Mouse (Mus musculus): ENCODE results near the gene Gimap5. TPM values are rescaled to one million over a fixed set of nuclear protein-coding genes. Genes with fewer than 3 reads are reported as not detected.
A peak's percentile ranks its signal among the peaks of the same experiment; 100 is the strongest.

Gene Gimap5
- total RNA-seq (2021): 10.5 and 16.2 TPM in 2 replicates
- long read RNA-seq, partial matches to known transcripts: 0 of 9 reads
- long read RNA-seq, other reads (novel, unspliced or antisense): 4 of 9 reads

DNA sequence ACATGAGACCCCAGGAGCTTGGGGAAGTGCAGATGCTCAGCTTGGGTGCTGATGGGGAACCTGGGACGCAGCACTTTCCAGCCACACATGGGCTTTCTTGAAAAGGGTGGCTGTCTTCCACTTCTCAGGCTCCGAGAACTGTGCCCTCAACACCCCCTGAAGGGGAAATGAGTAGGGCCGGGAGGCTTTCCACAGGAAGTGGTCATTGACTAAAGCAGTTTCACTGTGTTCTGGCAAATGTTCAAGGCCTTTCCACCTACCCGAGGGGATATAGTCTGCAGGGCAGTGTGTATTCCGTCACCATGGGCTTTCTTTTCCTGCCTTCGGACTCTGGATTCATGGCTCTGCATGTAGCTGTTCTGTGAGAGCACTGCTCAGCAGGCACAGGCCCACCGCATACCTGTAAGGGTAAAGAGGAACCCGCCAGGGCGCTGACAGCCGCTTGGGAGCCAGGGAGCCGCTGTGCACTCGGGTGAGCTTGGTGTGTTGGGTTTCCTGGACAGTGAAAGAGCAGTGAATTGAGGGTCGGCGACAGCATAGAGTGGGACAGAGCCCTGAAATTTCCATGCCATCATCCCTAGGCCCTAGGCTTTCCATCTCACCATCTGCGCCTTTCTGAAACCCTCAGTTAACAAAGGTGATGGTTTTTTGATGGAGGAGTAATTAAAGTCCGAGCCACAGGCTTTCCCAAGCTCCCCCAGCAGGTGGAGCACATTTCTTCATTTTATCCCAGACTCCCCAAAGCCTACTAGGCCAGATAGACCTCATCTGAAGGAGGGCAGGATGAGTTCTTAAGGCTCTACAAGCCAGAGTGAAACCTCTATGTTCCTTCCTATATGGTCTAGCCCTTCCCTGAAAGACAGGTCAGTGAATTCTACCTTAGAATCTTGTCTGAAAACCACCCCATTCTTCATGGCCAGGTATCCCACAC, at the start of gene Gimap5:
Gimap5 (plus strand) TSS at position 239 of the 931 bp plus-strand sequence.
- peak; percentile 28 for DNase-seq

DNA sequence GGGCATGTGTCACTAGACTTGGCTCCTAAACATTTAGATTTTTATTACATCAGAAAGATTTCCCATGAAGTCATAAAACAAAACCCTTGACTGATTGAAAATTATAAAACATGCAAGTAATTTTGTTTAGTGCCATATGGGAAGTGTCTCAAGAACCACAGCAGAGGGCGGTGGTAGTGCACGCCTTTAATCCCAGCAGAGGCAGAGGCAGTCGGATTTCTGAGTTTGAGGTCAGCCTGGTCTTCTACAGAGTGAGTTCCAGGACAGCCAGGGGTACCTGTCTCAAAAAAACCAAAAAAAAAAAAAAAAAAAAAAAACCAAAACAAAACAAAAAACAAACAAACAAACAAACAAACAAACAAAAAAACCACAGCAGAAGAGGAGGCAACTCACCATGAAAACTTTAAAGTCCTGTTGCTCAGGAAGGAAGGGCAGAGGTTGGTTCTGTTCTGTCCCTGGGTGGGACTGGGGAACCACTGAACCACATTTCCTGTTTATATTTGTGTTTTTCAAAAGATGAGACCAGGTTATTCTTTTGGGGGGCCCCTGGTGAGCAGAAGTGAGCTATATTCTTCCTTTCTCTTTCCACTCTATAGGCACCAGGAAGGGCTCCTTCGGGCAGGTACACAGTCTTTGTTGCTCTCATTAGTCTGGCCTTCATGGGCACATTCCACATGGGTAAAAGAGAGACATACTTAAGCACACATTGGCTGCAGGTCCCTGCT, 49.0 kb upstream of the Gimap5 start:
- no peak for DNase-seq

DNA sequence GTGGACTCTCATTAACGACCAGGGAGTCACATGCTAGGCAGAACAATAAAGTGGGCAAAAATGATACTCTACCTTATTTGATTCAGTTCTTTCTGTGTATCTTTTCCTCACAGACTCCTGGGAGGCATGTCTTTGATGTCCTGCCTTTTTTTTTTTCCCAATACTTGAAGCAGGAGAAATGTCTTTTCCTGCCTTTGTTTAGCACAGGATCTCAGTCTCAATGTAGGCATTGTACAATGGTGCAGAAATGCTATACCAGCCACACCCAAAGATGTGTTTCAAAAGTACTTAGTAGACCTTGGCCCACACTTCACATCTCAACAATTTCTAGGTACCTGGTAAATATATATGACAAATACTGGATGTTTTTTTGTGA, 48.5 kb upstream of the Gimap5 start:
- no peak for DNase-seq

DNA sequence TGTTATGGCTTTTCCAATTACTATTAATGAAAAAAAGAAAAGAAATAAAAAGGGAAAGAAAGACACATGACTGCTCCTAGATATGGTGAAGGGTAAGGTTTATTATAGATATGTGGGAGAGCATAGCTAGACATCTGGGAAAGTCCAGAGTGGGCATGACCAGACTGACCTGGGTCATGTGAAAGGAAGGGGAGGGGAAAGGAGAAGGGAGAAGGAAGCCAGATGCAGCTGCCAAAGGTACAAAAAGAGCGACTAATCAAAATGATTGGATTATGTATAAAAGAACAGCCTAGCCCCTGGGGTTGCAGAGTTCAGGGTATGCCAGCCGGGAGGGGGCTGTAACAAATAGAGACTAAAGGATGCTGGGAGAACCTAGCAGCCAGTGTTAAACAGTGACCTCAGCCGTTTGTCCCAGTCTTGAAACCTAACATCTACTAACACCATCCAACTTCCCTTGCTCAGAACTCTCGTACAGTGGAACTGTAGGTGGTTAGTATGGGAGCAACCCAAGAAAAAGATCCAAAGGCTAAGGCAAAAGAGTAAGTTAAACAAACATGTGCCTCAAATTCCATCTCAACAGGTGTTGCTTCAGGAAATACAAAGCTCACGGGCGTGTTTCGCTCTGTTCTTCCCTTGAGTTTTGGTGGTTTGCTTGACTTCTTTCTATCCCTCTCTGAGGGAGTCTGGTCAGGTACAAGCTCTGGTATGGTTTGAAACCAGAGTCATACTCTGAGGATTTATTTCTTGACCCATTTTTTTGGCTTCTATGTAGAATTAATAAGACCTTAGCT, 47.7 kb upstream of the Gimap5 start:
- no peak for DNase-seq

DNA sequence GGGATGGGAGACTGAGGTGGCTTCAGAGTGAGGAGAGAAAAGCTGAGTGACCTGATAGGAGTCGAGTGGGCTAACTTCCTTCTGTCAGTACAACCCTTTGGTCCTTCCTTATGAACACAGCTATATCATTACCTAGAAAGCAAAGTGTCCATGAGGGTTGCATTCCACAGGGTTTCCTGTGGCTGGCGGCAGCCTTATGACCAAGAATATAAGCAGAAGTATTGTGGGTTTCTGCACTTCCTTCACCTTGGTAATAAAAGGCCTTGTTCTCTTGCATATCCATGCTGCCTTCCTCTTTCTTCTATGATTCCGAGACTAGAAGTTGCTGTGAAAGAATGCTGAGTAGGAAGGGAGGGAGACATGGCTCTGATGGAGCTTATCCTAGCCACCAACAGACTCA, 47.1 kb upstream of the Gimap5 start:
- DNase-seq: no peak

DNA sequence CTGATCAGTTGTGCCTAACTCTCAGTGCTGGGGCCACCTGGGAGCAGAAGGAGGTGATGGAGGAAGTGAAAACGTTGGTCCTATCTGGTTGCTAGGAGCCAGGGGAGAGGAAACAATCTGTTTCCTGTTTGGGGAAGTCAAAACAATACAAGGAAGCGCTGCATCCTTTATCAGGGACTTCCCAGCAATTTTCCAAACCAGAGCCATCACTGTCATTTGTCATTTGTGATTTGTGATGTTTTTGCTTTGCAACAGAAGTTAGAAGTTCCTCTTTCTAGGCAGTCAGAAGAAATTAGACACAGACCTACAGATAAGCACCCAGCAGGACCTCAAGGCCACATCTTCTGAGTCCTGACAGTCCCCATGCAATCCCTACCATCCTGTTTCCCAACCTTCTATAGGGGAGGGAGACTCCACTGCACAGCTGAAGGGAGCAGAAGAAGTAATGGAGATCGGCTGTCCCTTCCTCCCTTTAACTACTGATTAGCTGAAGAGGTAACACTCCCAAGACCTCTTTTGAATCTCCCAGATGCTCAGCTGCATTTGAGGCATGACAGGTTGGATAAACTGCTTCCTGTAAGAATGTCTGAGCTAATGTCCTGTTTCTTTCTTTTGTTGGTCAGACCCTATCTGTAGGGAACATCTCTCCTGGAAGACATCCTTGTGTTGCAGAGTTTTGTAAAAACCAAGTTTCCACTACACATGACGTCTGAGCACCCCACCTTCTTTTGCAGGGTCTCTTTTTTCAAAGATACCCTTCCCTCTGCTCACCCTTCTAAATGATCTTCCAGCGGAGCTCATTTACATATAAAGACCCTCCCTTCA, 45.5 kb upstream of the Gimap5 start:
- DNase-seq: no peak

DNA sequence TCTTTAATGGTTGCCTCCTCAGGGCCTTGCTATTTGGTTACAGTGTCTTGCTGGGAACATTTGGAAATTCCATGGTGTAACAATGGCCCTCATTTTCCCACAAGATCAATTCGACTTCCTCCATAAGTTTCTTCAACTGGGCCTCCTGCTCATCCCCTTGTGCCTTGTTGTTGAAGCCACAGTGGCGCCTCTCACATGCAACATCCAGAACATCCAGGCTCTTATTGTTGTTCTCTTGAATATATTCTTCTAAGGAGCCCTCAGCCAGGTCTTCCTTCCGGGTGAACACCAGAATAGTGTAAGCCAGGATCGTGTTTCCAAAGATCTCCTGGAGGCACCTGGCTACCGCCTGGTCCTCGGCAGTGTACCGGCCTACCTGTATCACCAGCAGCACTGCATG, 43.9 kb upstream of the Gimap5 start:
- no peak for DNase-seq

DNA sequence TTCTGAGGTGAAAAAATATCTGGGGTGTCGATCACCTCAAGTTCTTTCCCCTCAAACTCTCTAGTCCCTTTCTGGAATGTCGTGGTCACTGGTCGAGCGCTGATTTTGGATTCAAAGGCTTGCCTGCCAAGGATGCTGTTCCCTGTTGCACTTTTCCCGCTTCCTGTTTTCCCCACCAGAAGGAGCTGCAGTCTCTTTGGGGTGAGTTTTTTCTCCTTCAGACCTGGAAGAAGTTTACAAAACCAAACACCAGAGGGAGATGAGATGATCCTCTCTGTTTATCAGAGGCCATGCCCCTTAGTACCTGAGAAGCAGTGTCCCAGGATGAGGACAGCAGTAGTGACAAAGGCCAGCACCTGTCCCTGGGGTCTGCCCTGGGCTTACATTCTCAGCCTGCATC, 43.4 kb upstream of the Gimap5 start:
- DNase-seq: no peak

DNA sequence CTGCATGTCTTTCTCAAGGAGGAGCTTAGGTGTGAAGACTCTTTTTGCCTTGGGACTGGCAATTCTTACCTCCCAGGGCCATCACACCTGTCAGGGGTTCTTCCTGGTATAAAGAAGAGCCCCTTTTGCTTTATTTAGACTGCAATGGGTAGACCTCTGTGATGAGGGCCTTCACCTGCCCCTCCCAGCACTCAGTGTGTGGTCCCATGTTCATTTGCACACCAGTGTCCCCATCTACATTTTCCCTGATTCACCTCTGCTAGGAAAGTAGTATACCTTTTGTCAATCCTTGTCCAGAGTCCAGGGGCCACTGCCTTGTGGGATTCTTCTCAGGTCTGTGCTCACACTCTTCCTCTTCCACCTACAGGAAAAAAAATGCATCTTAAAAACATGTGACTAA, 41.9 kb upstream of the Gimap5 start:
- no peak for DNase-seq

DNA sequence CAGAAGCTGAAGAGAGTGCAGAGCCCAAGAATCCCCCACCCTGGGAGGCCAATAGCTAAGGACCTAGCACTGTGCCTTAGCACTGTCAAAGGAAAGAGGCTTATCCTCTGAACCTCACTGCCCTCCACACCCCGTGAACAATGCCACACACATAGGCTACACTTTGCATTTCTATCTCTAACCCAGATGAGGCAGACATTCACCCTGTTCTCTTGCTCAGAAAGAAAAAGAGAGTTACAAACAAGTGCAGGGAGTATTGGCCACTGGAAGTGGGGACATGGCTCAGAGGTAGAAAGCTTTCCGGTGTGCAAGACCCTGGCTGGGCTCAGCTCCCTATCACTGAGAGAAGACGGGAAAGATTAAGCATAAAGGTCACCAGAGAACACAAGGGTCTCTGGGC, 39.9 kb upstream of the Gimap5 start:
- DNase-seq: no peak

DNA sequence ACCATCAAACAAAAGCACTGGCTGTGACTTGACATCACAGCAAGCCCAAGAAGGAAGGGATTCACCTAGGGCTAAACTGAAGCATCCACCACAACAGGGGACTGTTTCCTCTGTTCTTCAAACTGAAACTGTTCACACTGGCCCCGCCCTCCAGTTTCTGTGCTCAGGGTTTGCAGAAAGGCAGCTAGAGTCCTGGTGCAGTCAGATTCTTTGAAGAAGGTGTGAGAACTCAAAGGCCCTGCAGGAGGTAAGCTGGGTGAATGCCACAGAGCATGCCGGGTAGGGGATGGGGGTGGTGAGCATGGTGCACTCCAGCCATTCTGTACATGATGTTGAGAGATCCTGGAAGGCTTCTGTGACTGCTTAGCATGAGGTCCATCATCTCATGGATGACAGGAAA, 27.5 kb upstream of the Gimap5 start, which contains the start of the genes Gm28053 and Gimap7:
Gm28053 (plus strand) TSS at position 153 of the 400 bp plus-strand sequence.
Gimap7 (plus strand) TSS at position 167 of the 400 bp plus-strand sequence.
- no peak for DNase-seq

DNA sequence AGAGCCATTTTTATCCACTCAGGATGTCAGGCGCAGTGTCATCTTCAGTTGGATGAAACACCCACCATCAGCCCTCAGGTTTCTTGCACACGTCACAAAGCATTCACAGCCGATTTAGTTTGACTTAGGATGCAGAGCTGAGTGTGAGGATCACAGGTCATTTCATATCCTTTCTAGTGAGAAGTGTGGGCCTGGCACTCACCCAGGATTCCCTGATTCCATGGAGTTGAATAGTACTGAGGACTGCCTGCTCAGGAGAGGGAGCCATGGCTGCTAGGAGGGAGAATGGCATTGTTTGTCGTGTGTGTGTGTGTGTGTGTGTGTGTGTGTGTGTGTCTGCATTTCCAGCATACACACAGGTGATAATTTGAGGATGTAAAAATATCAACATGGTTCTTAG, 25.7 kb upstream of the Gimap5 start:
- no peak for DNase-seq

DNA sequence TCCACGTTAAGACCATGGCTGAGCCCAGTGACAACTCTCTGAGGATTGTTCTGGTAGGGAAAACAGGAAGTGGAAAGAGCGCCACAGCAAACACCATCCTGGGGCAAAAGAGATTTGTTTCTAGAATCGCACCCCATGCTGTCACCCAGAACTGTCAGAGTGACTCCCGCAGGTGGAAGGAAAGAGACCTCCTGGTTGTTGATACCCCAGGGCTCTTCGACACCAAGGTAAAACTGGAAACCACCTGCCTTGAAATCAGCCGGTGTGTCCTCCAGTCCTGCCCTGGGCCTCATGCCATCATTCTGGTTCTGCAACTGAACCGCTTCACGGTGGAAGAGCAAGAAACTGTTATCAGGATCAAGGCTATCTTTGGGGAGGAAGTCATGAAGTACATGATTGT, 22.5 kb upstream of the Gimap5 start:
- DNase-seq: no peak

DNA sequence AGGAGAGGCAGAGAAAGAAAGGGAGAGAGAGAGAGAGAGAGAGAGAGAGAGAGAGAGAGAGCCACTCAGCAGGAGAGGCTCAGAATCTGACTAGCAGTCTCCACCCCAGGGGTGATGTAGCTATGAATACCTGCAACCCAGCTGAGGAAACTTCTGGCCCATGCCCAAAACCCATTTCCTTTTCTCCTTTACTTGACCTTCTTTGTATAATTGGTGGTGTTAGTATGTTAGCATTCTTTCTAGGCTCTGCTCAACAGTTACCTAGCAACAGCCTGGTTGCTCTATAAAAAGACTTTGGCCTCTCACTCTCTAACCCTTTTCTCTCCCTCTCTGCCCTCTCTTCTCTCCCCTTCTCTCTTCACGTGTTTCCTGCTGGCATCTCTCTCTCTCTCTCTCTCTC, 20.5 kb upstream of the Gimap5 start:
- no peak for DNase-seq

DNA sequence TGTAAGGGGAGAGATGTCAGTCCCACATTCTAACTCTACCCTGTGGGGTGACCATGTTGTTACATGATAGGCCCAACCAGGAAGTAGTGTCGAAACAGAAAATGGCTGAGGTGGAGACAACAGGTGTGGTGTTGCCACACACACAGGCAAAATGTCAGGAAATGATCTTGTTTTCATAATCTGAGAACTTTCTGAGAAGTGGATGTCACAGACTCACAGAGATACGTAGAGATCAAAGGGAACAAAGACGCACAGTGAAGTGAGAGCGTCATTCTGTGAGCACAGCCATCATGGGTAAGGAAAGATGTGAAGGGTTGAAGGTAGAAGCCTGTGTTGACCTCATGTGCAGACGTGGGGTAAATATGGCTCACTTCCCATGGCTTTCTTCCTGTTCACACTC, 18.2 kb upstream of the Gimap5 start:
- no peak for DNase-seq

DNA sequence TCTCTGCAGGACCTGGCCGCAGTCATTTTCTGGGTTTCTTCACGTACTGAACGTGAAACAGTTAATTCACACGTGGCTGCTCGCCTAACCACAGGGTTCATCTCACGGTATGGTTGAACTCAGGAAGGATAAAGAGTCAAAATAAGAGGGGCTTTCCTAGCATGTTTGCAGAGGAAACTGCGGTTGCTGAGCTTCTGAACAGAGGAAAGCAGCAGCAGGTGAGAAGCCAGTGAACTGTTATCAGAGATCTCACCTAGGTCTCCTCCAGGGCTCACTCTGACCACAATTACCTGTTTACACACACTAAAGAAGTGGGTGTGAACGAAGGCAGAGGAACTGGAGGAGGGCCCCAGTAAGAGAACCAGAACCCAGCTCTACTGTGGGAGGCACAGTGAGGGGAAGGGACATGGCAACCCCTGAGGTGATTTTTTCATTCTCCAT, 13.1 kb upstream of the Gimap5 start:
- DNase-seq: no peak

DNA sequence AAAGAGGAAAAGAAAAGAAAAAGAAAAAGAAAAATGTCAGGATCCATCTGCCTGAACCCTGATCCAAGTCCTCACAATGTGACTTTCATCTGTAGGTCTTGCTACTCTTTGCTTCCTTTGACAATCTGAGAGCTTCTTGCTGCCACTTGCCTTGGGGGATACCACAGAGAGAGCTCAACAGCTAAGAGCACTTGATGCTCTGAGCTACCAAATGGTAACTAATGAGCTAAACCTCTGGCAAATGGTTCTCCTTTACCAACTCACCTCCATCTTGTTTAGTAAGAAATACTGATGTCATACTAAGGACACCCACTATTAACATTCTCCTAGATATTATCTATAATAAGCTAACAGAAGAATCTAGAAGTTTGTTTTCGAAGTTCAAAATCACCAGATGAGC, 12.3 kb upstream of the Gimap5 start:
- DNase-seq: no peak

DNA sequence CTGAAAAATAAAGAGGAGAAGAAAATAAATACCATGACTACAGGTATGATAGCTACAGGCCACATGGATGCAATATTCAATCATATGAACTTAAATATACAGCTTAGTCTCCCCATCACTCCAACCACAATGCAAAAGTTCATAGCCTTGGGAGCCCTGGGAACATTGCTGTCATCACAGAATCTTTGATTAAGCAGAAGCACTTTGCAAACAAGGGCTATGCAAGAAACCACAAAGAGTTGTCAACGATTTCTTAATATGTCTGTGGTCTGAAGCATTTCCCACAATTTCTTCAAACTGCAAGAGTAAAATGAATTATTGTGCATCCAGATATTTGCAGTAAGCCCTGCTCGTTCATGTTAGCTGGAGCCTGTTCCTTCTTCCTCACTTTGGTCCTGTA, 8.9 kb upstream of the Gimap5 start:
- no peak for DNase-seq

DNA sequence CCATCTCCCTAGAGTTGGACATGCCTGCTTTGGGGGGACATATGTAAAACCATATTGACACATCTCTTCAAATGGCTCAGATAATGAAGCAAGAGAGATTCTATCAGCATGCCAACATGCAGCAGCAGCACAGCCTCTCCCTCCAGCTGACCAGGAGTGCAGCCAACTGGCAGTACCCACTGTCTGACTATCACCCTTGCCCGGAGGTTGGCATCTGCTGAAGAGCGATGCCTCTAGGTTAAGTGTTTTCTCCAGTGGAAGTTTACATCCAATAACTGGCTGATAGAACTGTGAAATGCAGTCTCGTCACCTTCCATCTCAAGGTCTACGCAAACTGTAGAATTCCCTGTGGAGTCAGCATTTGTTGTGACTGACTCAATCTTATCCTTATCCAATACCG, 8.3 kb upstream of the Gimap5 start:
- no peak for DNase-seq

DNA sequence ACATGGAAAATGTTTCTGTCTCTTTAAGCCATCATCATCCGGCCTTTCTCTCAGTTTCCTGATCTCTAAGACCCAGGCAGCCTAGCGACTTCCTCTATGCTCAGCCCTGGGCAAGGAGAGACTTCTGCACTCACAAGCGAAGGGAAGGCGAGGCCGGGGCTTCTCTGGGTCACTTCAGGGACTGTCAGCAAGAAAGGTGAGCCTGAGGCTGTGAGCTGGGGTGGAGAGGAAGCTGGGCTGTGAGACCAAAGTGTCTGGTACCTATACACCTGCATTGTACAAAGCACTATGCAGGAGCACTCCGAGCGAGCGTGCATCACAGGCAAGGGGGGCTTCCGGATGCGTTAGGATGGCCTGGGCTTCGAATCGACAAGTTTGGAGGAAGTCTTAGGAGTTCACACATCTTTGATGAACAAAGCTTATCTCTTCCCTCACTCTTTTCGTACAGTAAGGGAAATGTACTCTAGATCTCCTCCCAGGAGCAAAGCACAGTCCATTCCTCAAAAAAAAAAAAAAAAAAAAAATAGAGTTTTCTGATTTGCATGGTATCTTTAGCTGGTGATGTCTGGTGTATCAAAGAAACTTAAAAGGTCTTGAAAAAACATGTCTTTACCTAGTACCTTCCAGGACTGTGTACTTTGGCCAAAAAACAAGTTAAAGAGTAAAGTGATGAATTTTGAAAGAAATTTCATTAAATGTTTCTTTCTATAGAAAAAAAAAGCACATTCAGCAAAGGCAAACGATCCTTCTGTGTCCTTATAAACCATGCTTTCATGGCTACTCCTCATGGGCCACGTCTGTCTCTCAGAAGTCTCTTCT, 6.8 kb upstream of the Gimap5 start, which contains the start of gene Gimap1:
Gimap1 (plus strand) TSS at position 94 of the 819 bp plus-strand sequence.
- DNase-seq: peak; percentile 24

DNA sequence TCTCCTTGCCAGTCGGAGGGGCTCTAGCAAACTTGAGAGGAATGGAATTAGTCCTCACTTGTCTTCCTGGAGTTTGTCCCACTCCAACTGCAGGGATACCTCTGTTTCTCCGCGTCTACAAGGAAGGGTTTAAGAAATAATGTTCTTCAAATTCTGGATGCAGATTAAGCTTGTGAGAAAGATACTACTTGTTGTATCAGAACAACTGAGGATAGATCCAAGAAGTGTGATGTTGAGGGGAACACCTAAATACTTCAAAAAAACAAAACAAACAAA, 6.3 kb upstream of the Gimap5 start:
- DNase-seq: no peak
